Mouse (Mus musculus) neural tube, embryonic 14.5 days (tissue): ENCODE measurements around the gene Bfsp1. TPM values are rescaled to one million over a fixed set of nuclear protein-coding genes. Genes with fewer than 3 reads are reported as not detected.

Experiments used
- ATAC-seq: fragments of 200-750 bp; cut with Nextera tagmentation; 2 replicates; pipeline ENCODE4 v1.8.0; 2017; ENCODE audit warnings: low read depth, mild to moderate bottlenecking, moderate TSS enrichment, moderate library complexity
- H3K27ac ChIP-seq: fragments of 300-500 bp; sonication (generic); 2 replicates; pipeline ENCODE4 v1.5.1; 2014; ENCODE audit warnings: low read depth, mild to moderate bottlenecking, control low read depth, low read length, moderate library complexity, mixed read lengths
- H3K27me3 ChIP-seq: fragments of 300-500 bp; sonication (generic); 2 replicates; pipeline ENCODE4 v1.6.1; 2014; ENCODE audit warnings: low read length; ENCODE audit not compliant: control insufficient read depth, insufficient read depth
- H3K36me3 ChIP-seq: fragments of 300-500 bp; sonication (generic); 2 replicates; pipeline ENCODE4 v1.6.1; 2014; ENCODE audit warnings: low read length, mixed read lengths; ENCODE audit not compliant: control insufficient read depth, insufficient read depth
- H3K4me1 ChIP-seq: fragments of 300-500 bp; sonication (generic); 2 replicates; pipeline ENCODE4 v1.6.1; 2014; ENCODE audit warnings: low read length; ENCODE audit not compliant: control insufficient read depth, insufficient read depth
- H3K4me2 ChIP-seq: fragments of 300-500 bp; sonication (generic); 2 replicates; pipeline ENCODE4 v1.6.1; 2014; ENCODE audit warnings: mild to moderate bottlenecking, low read depth, low read length, control low read depth
- H3K4me3 ChIP-seq: fragments of 300-500 bp; sonication (generic); 2 replicates; pipeline ENCODE4 v1.5.1; 2014; ENCODE audit warnings: low read depth, low read length, control low read depth, mixed read lengths
- H3K9ac ChIP-seq: fragments of 300-500 bp; sonication (generic); replicated peaks from 2 replicates; pipeline ENCODE4 v1.6.1; 2014; ENCODE audit warnings: low read depth, mild to moderate bottlenecking, control low read depth, low read length, mixed read lengths
- H3K9me3 ChIP-seq: fragments of 300-500 bp; sonication (generic); 2 replicates; pipeline ENCODE4 v1.6.1; 2016; ENCODE audit warnings: low read length; ENCODE audit not compliant: control insufficient read depth
- WGBS: fragments of 180-500 bp; shearing (Covaris S2); extraction: QIAGEN DNeasy Blood & Tissue Kit; methylation state at CpG from one replicate; pipeline ENCODE4 v1.1.7; 2014; 5-methylcytosine and 5-hydroxymethylcytosine counted together
- polyA plus RNA-seq: library from polyadenylated mRNA; unstranded; fragments of >200 nt; fragmentation: Nextera tagmentation; extraction: Ambion mirVana; gene quantifications from 2 replicates; pipeline ENCODE4 v1.2.1, GENCODE M21; 2014

Gene Bfsp1
- polyA plus RNA-seq, 1 experiment from 2014 or later = 1.3 TPM

- WGBS = 62% methylated on average over 12 of the region's 12 CpGs
- Histone ChIP-seq H3K27ac (no peak overlapping the region), H3K4me1 (no peaks in the 10 kb centered on the region), H3K36me3 (no peaks in the 10 kb centered on the region), H3K4me3 (no peak overlapping the region), H3K9me3 (no peaks in the 10 kb centered on the region), H3K4me2 (no peak overlapping the region), H3K9ac (no peak overlapping the region), H3K27me3 (no peaks in the 10 kb centered on the region)
- ATAC-seq = no peak
Observed at GRCm38 (mm10) chr2:143889860-143890433, 27.0 kb upstream of the Bfsp1 start.

GRCm38 (mm10) chr2:143889131-143889859 is 26.3 kb upstream of the Bfsp1 start:
- H3K9ac ChIP-seq = no peak overlapping the region
- ATAC-seq = no peak
- no peak overlapping the region for H3K27ac ChIP-seq
- H3K4me3 ChIP-seq = no peak overlapping the region
- H3K4me1 ChIP-seq = no peaks in the 10 kb centered on the region
- WGBS = 90% methylated on average over 15 of the region's 15 CpGs
- no peaks in the 10 kb centered on the region for H3K27me3 ChIP-seq
- H3K36me3 ChIP-seq = no peaks in the 10 kb centered on the region
- H3K4me2 ChIP-seq = no peak overlapping the region
- no peaks in the 10 kb centered on the region for H3K9me3 ChIP-seq

- no peaks in the 10 kb centered on the region for H3K4me1 ChIP-seq
- H3K27ac ChIP-seq = no peak overlapping the region
- H3K36me3 ChIP-seq = no peaks in the 10 kb centered on the region
- H3K4me2 ChIP-seq = no peak overlapping the region
- H3K27me3 ChIP-seq = no peaks in the 10 kb centered on the region
- no peaks in the 10 kb centered on the region for H3K9me3 ChIP-seq
- H3K9ac ChIP-seq = no peak overlapping the region
- no peak overlapping the region for H3K4me3 ChIP-seq
- ATAC-seq = no peak
- 87% methylated on average over 10 of the region's 10 CpGs for WGBS
Observed at GRCm38 (mm10) chr2:143882606-143883288, 19.8 kb upstream of the Bfsp1 start.

- ATAC-seq = no peak
- no peaks in the 10 kb centered on the region for H3K27me3 ChIP-seq
- no peaks in the 10 kb centered on the region for H3K36me3 ChIP-seq
- H3K9ac ChIP-seq = no peak overlapping the region
- H3K4me3 ChIP-seq = no peak overlapping the region
- no peaks in the 10 kb centered on the region for H3K4me1 ChIP-seq
- no peaks in the 10 kb centered on the region for H3K9me3 ChIP-seq
- H3K27ac ChIP-seq = no peak overlapping the region
- H3K4me2 ChIP-seq = no peak overlapping the region
- 78% methylated on average over 4 of the region's 4 CpGs for WGBS
Observed at GRCm38 (mm10) chr2:143882002-143882401, 19.0 kb upstream of the Bfsp1 start.

- no peak for ATAC-seq
- no peaks in the 10 kb centered on the region for H3K4me1 ChIP-seq
- no peak overlapping the region for H3K9ac ChIP-seq
- H3K4me3 ChIP-seq = no peak overlapping the region
- H3K36me3 ChIP-seq = no peaks in the 10 kb centered on the region
- H3K4me2 ChIP-seq = no peak overlapping the region
- no peaks in the 10 kb centered on the region for H3K27me3 ChIP-seq
- no peaks in the 10 kb centered on the region for H3K9me3 ChIP-seq
- 95% methylated on average over 6 of the region's 6 CpGs for WGBS
- H3K27ac ChIP-seq = no peak overlapping the region
Observed at GRCm38 (mm10) chr2:143879311-143879710, 16.3 kb upstream of the Bfsp1 start.

- Histone ChIP-seq H3K4me1 (no peaks in the 10 kb centered on the region), H3K27ac (no peak overlapping the region), H3K4me2 (no peak overlapping the region), H3K9me3 (no peaks in the 10 kb centered on the region), H3K9ac (no peak overlapping the region), H3K36me3 (no peaks in the 10 kb centered on the region), H3K4me3 (no peak overlapping the region), H3K27me3 (no peaks in the 10 kb centered on the region)
- WGBS = 63% methylated on average over 4 of the region's 4 CpGs
- ATAC-seq = no peak
Observed at GRCm38 (mm10) chr2:143876929-143877632, 14.1 kb upstream of the Bfsp1 start.

- Histone ChIP-seq H3K4me2 (no peak overlapping the region), H3K27me3 (no peaks in the 10 kb centered on the region), H3K4me1 (no peaks in the 10 kb centered on the region), H3K27ac (no peak overlapping the region), H3K9me3 (no peaks in the 10 kb centered on the region), H3K36me3 (no peaks in the 10 kb centered on the region), H3K9ac (no peak overlapping the region), H3K4me3 (no peak overlapping the region)
- no peak for ATAC-seq
- WGBS = 53% methylated on average over 1 of the region's 1 CpGs
Observed at GRCm38 (mm10) chr2:143876026-143876425, 13.1 kb upstream of the Bfsp1 start.

GRCm38 (mm10) chr2:143870936-143871688 is 8.1 kb upstream of the Bfsp1 start:
- no peak overlapping the region for H3K4me3 ChIP-seq
- 75% methylated on average over 10 of the region's 10 CpGs for WGBS
- H3K27me3 ChIP-seq = no peaks in the 10 kb centered on the region
- ATAC-seq = no peak
- no peak overlapping the region for H3K4me2 ChIP-seq
- H3K9ac ChIP-seq = no peak overlapping the region
- no peaks in the 10 kb centered on the region for H3K4me1 ChIP-seq
- H3K36me3 ChIP-seq = no peaks in the 10 kb centered on the region
- no peak overlapping the region for H3K27ac ChIP-seq
- H3K9me3 ChIP-seq = no peaks in the 10 kb centered on the region
